Mouse (Mus musculus): Measurements from ENCODE around the gene 9530053A07Rik.

DNA sequence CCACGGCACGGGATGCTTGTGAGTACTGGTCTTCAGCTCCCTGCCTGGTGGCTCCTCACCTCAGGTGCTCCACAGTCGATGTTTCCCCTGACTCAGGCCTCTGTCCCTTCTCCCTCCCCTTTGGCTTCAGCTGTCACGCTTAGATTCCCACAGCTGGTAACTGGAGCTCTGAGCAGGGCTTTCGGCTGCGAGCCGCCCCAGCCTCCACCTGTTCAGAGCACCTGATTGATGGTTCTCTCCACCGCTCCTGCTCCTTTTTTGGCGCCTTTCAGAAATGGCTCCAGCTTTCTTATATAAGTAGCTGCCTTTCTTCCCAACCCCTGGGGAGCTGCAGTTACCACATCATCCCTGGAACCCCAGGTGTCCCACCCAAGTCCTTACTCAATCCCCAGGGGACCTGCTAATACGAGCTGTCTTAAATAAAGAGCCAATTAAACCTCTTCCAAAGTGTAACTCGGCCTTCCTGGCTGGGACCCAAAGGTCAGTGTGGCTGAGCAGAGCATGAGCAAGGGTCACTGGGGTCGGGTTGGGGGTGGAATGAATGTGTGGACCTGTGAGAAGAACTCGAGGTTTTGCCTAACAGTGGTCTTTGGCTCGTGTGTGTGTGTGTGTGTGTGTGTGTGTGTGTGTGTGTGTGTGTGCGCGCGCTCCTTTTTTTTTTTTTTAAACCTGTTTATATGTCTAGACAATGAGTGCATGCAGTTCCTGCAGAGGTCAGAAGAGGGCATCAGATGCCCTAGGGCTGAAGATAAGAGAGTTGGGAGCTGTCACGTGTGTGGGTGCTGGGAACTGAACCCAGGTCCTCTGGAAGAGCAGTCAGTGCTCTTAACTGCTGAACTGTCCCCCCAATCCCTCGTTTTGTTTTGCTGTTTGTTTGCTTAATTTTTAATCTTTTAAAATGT is 74.2 kb downstream of the 9530053A07Rik start:
- TF ChIP-seq ZKSCAN1 (IDR thresholded peaks at IDR 0.05; ENCODE audit: low read depth, low read length), result no peak
- TF ChIP-seq GATA1 (IDR thresholded peaks at IDR 0.05; ENCODE audit: low read depth, low read length), result no peak
- no peak for TF ChIP-seq MAZ (IDR thresholded peaks at IDR 0.05; ENCODE audit: low read depth, low read length)
- TF ChIP-seq POLR2AphosphoS5 (IDR thresholded peaks at IDR 0.05; ENCODE audit: borderline replicate concordance, low read depth, low read length), result no peak
- peak in 2 of 3 experiments; percentile 21 to 26; a peak in 3 of 6 replicates for TF ChIP-seq CTCF (IDR thresholded peaks at IDR 0.05 in 2 of 3, conservative IDR thresholded peaks at IDR 0.05 in 1 of 3; ENCODE audit: control insufficient read depth in 1 of 3, insufficient read depth in 1 of 3, low read depth in 2 of 3, low read length in 3 of 3, poor library complexity in 1 of 3, severe bottlenecking in 1 of 3)
- 0 out of 2 replicates have a peak, but pooled peaks have one; percentile 18 for TF ChIP-seq USF1 (IDR thresholded peaks at IDR 0.05; ENCODE audit: low read depth, low read length)
- TF ChIP-seq TCF12 (IDR thresholded peaks at IDR 0.05; ENCODE audit: low read depth, low read length), result no peak
- TF ChIP-seq KAT2A (conservative IDR thresholded peaks at IDR 0.05; ENCODE audit: low read depth, low read length), result no peak
- no peak for TF ChIP-seq POLR2A (IDR thresholded peaks at IDR 0.05; ENCODE audit: control insufficient read depth in 1 of 2, insufficient read depth in 1 of 2, low read depth in 1 of 2, low read length in 2 of 2, poor library complexity in 1 of 2)

Data from MEL (cell line).